ENCODE assay signal across 13 mouse cellular contexts in genomic region chr11:4323481-4323880, GRCm38 (mm10).
"Had no signal": no experiment of that assay in that cellular context is flagged by ENCODE, and none has a peak within 500 bp of the region (broad histone marks: within the 10 kb centered on the region; RNA-seq: fewer than 3 reads in every experiment).

No protein-coding gene starts in this region.

- H3K4me3 ChIP-seq: liver, embryonic 15.5 days; midbrain, embryonic 13.5 days; myocyte; neural tube, embryonic 15.5 days had no signal

- H3K4me1 ChIP-seq: liver, embryonic 15.5 days; midbrain, embryonic 13.5 days; neural tube, embryonic 15.5 days had no signal

- H3K9ac ChIP-seq: liver, embryonic 15.5 days; midbrain, embryonic 13.5 days; neural tube, embryonic 15.5 days had no signal

- DNase-seq: kidney, adult 9 months; kidney, postnatal 10 days; lung, adult 2 months; lung, postnatal 36 days; right cerebral cortex, adult 18-20 months; right cerebral cortex, postnatal 25 days had no signal

- H3K4me2 ChIP-seq: liver, embryonic 11.5 days; liver, embryonic 15.5 days; midbrain, embryonic 13.5 days; neural tube, embryonic 15.5 days had no signal

- H3K27me3 ChIP-seq: liver, embryonic 15.5 days; midbrain, embryonic 13.5 days; neural tube, embryonic 15.5 days had no signal

- H3K27ac ChIP-seq: liver, embryonic 15.5 days; midbrain, embryonic 13.5 days; neural tube, embryonic 15.5 days; stomach, postnatal 0 days had no signal

- H3K9me3 ChIP-seq: liver, embryonic 15.5 days; midbrain, embryonic 13.5 days; neural tube, embryonic 15.5 days had no signal

- ATAC-seq: lung, postnatal 0 days; midbrain, embryonic 13.5 days had no signal

- H3K36me3 ChIP-seq: liver, embryonic 15.5 days; midbrain, embryonic 13.5 days; neural tube, embryonic 15.5 days had no signal
